Mouse (Mus musculus): ENCODE results near the gene Fabp6.

Gene Fabp6

GRCm38 (mm10) chr11:43601440-43601839, at the start of gene Fabp6:
Gene Fabp6, minus strand, starts transcription at chr11:43601540.
- DNase-seq (ENCODE audit: extremely low spot score): no peak

- no peak for DNase-seq (ENCODE audit: extremely low spot score)
These were observed 43.9 kb upstream of the Fabp6 start for GRCm38 (mm10) chr11:43645286-43645685.

GRCm38 (mm10) chr11:43643180-43643591, 41.8 kb upstream of the Fabp6 start:
- DNase-seq (ENCODE audit: extremely low spot score): no peak

GRCm38 (mm10) chr11:43638486-43638885, 37.1 kb upstream of the Fabp6 start:
- DNase-seq (ENCODE audit: extremely low spot score): no peak

- DNase-seq (ENCODE audit: extremely low spot score): no peak
These were observed 35.4 kb upstream of the Fabp6 start for GRCm38 (mm10) chr11:43636761-43637160.

GRCm38 (mm10) chr11:43633658-43634401, 32.5 kb upstream of the Fabp6 start:
- peak; percentile 76 for DNase-seq (ENCODE audit: extremely low spot score)

- no peak for DNase-seq (ENCODE audit: extremely low spot score)
These were observed 31.8 kb upstream of the Fabp6 start for GRCm38 (mm10) chr11:43633165-43633564.

- no peak for DNase-seq (ENCODE audit: extremely low spot score)
These were observed 31.2 kb upstream of the Fabp6 start for GRCm38 (mm10) chr11:43632566-43632965.

GRCm38 (mm10) chr11:43631645-43632044, 30.3 kb upstream of the Fabp6 start:
- no peak for DNase-seq (ENCODE audit: extremely low spot score)

- no peak for DNase-seq (ENCODE audit: extremely low spot score)
These were observed 25.7 kb upstream of the Fabp6 start for GRCm38 (mm10) chr11:43626927-43627645.

GRCm38 (mm10) chr11:43626300-43626926, 25.1 kb upstream of the Fabp6 start:
- DNase-seq (ENCODE audit: extremely low spot score): peak; percentile 37

- no peak for DNase-seq (ENCODE audit: extremely low spot score)
These were observed 23.0 kb upstream of the Fabp6 start for GRCm38 (mm10) chr11:43624341-43624740.

GRCm38 (mm10) chr11:43621769-43622168, 20.4 kb upstream of the Fabp6 start:
- no peak for DNase-seq (ENCODE audit: extremely low spot score)

GRCm38 (mm10) chr11:43618403-43618802, 17.1 kb upstream of the Fabp6 start:
- no peak for DNase-seq (ENCODE audit: extremely low spot score)

GRCm38 (mm10) chr11:43617924-43618323, 16.6 kb upstream of the Fabp6 start:
- no peak for DNase-seq (ENCODE audit: extremely low spot score)

GRCm38 (mm10) chr11:43612834-43613488, 11.6 kb upstream of the Fabp6 start:
- peak; percentile 89 for DNase-seq (ENCODE audit: extremely low spot score)

GRCm38 (mm10) chr11:43610662-43611033, 9.3 kb upstream of the Fabp6 start:
- DNase-seq (ENCODE audit: extremely low spot score): no peak

- DNase-seq (ENCODE audit: extremely low spot score): no peak
These were observed 8.8 kb upstream of the Fabp6 start for GRCm38 (mm10) chr11:43610006-43610661.

- DNase-seq (ENCODE audit: extremely low spot score): no peak
These were observed 7.1 kb upstream of the Fabp6 start for GRCm38 (mm10) chr11:43608440-43608839.

GRCm38 (mm10) chr11:43605859-43606258, 4.5 kb upstream of the Fabp6 start:
- DNase-seq (ENCODE audit: extremely low spot score): no peak

GRCm38 (mm10) chr11:43604891-43605290, 3.6 kb upstream of the Fabp6 start:
- DNase-seq (ENCODE audit: extremely low spot score): no peak

GRCm38 (mm10) chr11:43604207-43604606, 2.9 kb upstream of the Fabp6 start:
- no peak for DNase-seq (ENCODE audit: extremely low spot score)

All from embryo, embryonic 9.5 days (tissue).